Mouse (Mus musculus): Measurements from ENCODE around the gene Rgs17.

GRCm38 (mm10) chr10:5807683-5808082 lies 114.5 kb downstream of the Rgs17 start:
- TF ChIP-seq CTCF (IDR thresholded peaks at IDR 0.05; ENCODE audit: low read depth, low read length) = no peak
- TF ChIP-seq POLR2A (IDR thresholded peaks at IDR 0.05; ENCODE audit: borderline replicate concordance, low read depth, low read length) = no peak
